Mouse (Mus musculus) erythroblast, embryonic 14.5 days (primary cell): ENCODE measurements around the gene Ccdc85c. TPM values are rescaled to one million over a fixed set of nuclear protein-coding genes. Genes with fewer than 3 reads are reported as not detected.

ENCODE experiments used
- H3K27me3 ChIP-seq: 2 replicates; pipeline ENCODE4 v1.6.1; 2012; ENCODE audit warnings: inconsistent platforms; ENCODE audit not compliant: control insufficient read depth
- H3K36me3 ChIP-seq: 2 replicates; pipeline ENCODE4 v1.6.1; 2012; ENCODE audit warnings: mild to moderate bottlenecking, inconsistent platforms; ENCODE audit not compliant: control insufficient read depth
- H3K4me1 ChIP-seq: 2 replicates; pipeline ENCODE4 v1.6.1; 2012; ENCODE audit warnings: inconsistent platforms; ENCODE audit not compliant: control insufficient read depth
- H3K4me3 ChIP-seq: replicated peaks from 2 replicates; pipeline ENCODE3; 2012; ENCODE audit warnings: moderate library complexity, mild to moderate bottlenecking, inconsistent platforms
- H3K9me3 ChIP-seq: 2 replicates; pipeline ENCODE4 v1.6.1; 2012; ENCODE audit warnings: low read length, inconsistent platforms, mixed read lengths; ENCODE audit not compliant: control insufficient read depth
- GATA1 ChIP-seq: IDR thresholded peaks from 2 replicates; pipeline ENCODE4 v1.6.1; 2012; ENCODE audit warnings: low read length, inconsistent platforms, mixed read lengths
- TAL1 ChIP-seq: IDR thresholded peaks from 3 replicates; pipeline ENCODE4 v1.6.1; 2012; ENCODE audit warnings: low read length, inconsistent platforms, mixed read lengths
- polyA plus RNA-seq: library from polyadenylated mRNA; stranded (reverse); fragments of >175 nt; gene quantifications from 2 replicates; pipeline ENCODE4 v1.2.3, GENCODE M21; 2012

Gene Ccdc85c
- polyA plus RNA-seq, 1 experiment, result 0.23 TPM

DNA sequence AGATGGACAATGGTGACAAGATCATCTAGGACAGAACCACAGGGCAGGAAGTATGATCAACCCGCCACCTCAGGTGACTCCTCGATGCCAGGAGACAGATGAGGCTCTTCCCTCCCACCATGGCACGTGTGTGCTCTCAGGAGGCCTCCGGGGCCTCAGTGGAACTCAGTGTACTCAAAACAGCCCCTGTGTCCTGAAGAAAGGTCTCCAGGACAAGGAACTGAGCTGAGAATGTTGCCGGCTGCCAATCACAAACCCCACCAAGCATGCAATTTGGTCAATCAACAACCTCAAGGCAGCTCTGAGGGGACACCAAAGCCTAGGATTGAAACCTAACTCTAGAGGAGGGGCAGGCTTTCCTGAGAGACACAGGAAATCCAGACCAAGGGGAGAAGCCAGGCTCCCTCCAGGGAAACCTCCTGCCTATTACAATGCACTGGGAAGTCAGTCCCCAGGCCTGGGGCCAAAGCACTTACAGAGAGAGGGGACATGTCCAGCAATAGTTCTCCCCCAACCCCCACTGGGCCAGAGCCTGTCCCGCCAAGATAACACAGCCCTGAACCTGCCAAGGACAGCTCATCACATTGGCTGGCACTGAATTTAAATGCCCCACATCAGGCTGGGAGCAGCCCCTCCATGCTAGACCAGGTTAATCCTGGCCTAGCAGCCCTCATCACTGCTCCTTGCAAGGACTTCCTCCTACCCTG lies 37.8 kb downstream of the Ccdc85c start:
- Histone ChIP-seq H3K4me3 (no peak overlapping the region), H3K9me3 (no peaks in the 10 kb centered on the region), H3K4me1 (peaks cover 11% of the 10 kb centered on the region), H3K27me3 (no peaks in the 10 kb centered on the region), H3K36me3 (no peaks in the 10 kb centered on the region)
- TF ChIP-seq TAL1 (no peak), GATA1 (no peak)

DNA sequence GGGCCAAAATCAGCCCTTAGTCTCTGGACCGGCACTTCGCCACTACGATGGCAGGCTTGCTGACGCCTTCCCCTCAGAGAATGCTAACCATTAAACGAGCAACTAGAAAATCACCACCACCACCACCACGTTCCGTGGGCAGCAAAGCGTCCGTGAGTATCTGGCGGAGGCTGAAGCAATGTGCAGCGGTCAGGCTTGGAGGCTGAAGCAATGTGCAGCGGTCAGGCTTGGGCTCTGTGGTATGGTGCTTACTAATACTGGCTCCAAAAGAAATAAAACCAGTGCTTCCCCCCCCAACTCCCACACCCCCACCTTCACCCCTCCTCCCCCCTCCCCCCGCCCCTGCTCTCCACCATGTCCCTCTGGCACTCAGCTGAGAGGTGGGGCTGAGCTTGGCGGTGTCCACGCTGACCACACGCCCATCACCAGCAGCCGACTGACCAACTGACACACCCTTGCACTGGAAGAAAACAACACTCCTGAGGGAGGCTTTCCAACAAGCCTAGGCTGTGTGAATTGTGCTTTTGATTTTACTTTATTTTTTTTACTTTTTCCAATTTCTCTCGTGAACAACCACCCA lies 39.2 kb downstream of the Ccdc85c start:
- TF ChIP-seq TAL1, result no peak
- TF ChIP-seq GATA1, result no peak
- no peaks in the 10 kb centered on the region for H3K27me3 ChIP-seq
- H3K36me3 ChIP-seq, result no peaks in the 10 kb centered on the region
- no peak overlapping the region for H3K4me3 ChIP-seq
- H3K9me3 ChIP-seq, result no peaks in the 10 kb centered on the region
- H3K4me1 ChIP-seq, result peaks cover 5% of the 10 kb centered on the region

DNA sequence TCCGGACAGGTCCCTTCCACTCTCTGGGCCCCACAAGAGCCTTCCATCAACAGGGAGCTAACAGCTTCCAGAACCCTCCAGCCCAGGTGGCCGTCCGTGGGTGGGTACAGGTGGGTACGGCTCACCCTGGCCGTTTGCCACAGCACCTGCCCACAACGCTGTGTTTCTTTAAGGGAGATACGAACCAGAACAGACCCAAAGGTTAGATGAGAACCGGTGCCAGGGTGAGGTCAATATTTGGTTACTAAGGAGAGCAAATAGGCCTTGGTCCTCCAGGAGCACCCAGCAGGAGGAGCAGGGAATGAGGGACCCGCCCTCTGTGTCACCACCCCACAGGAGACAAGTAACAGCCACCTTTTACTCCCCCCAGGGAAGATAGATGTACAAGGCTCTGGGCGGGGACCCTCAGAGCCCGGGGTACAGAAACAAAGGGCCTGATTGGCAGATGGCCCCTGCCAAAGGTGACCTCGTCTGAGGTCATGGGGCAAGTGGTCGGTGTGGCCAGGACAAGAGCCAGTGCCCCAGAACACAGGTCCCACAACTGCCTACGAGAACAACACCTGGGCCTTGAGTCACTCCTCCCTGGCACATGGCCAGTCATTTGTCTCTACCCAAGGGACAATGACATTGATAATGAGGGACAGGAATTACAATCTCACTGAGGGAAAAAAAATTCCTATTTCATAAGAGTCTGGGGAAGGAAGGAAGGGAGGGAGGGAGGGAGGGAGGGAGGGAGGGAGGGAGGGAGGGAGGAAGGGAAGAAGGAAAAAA lies 40.2 kb downstream of the Ccdc85c start:
- no peaks in the 10 kb centered on the region for H3K27me3 ChIP-seq
- peaks cover 4% of the 10 kb centered on the region for H3K4me1 ChIP-seq
- H3K4me3 ChIP-seq, result no peak overlapping the region
- no peaks in the 10 kb centered on the region for H3K36me3 ChIP-seq
- TF ChIP-seq GATA1 (no peak), TAL1 (no peak)
- H3K9me3 ChIP-seq, result no peaks in the 10 kb centered on the region

DNA sequence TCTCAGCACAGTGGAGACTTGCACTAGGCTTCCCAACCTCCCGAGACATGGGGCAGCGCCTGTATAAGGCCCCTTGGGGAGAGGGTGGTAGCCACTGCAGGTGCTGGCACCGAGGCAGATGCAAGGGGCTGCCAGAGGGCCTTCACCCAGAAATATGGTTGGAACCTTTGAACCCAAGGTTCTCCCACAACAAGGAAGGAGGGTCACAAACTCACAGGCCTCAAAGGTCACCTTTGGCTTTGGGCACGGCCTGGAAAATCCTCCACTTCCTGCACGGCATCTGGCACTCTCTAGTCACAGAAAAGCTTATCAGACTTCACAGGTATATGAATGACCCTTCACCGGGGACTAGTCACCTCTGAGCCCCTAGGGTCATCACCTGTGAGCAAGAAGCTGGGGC lies 41.5 kb downstream of the Ccdc85c start:
- no peaks in the 10 kb centered on the region for H3K27me3 ChIP-seq
- H3K36me3 ChIP-seq, result no peaks in the 10 kb centered on the region
- peaks cover 4% of the 10 kb centered on the region for H3K4me1 ChIP-seq
- TF ChIP-seq GATA1 (no peak), TAL1 (no peak)
- no peaks in the 10 kb centered on the region for H3K9me3 ChIP-seq
- H3K4me3 ChIP-seq, result no peak overlapping the region

DNA sequence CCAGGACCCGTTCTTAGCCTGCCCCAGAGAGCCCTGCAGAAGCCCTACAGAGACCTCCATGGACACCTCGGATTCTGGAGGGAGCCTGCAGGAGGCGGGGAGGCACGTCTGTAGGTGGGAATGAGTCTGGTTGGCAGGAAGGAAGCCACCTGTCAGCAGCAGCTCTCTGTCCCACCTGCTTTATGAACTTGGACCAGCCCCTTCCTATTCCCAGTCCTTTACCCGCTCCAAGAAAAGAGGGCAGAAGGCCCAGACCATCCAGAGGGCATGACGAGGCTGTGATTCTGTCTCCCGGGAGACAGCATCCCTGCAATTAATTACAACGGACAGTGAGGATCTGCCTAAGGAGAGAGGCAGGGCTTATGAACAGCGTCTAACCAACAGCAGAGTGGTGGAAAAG lies 43.3 kb downstream of the Ccdc85c start:
- no peaks in the 10 kb centered on the region for H3K9me3 ChIP-seq
- TF ChIP-seq TAL1 (no peak), GATA1 (no peak)
- H3K4me3 ChIP-seq, result no peak overlapping the region
- H3K4me1 ChIP-seq, result peaks cover 4% of the 10 kb centered on the region
- H3K36me3 ChIP-seq, result no peaks in the 10 kb centered on the region
- H3K27me3 ChIP-seq, result no peaks in the 10 kb centered on the region

DNA sequence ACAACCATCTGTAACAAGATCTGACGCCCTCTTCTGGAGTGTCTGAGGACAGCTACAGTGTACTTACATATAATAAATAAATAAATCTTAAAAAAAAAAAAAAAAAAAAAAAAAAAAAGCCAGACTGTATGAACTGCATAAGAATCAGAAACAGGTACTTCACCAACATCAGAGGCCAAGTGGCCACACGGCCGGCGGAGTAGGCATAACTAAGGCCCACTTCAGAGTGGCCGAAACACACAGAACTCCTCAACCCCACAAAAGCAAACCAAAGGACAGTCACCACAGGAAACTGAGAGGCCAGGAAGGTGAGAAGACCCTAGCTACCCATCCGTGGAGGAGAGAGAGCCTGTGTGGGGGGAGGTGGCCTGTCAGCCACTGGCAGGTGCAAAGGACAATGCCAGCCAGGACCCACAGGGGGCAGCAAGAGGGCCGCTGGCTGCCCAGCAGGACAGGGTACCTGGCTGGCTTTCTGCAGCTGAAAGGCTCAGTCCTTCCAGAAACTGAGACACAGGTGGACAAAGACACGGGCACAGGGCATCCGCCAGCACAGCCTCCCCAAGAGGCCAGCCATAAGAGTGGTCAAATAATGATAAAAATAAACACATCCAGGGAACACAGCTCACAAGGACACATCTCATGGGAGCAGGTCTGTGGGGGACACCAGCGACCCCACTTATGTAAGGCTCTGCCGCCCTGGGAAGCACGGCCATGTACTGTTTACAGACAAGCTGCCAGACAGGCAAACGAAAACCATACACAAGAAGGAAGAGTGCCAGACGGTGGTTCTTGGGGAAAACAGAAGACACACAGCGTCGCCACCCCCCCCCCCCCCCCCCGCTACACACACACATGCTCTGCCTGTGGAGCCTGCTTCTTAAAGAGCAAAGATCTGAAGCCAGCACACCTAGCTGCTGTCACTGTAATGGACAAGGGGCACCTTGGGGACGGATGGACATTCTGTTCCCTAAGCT lies 44.1 kb downstream of the Ccdc85c start:
- H3K4me1 ChIP-seq, result no peaks in the 10 kb centered on the region
- no peaks in the 10 kb centered on the region for H3K36me3 ChIP-seq
- H3K27me3 ChIP-seq, result no peaks in the 10 kb centered on the region
- H3K9me3 ChIP-seq, result no peaks in the 10 kb centered on the region
- H3K4me3 ChIP-seq, result no peak overlapping the region
- TF ChIP-seq GATA1, result no peak
- no peak for TF ChIP-seq TAL1

DNA sequence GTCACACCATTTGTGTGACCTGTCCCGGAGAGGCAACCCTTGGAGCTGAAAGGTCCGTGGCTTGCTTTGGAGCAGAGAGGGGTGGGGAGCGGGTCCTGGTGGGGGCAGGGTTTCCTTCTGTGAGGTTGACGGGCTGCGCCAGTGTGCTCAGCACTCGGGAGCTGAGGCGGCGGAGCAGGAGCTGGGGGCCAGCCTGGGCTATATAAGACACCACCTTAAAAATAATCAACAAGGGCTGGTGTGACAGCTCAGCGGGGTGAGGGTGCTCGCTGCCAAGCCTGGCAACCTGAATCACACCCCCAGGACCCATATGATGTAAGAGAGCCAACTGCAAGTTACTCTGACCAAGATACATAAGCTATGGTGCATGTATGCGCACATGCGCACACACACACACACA lies 45.1 kb downstream of the Ccdc85c start:
- H3K27me3 ChIP-seq, result no peaks in the 10 kb centered on the region
- no peaks in the 10 kb centered on the region for H3K36me3 ChIP-seq
- no peak overlapping the region for H3K4me3 ChIP-seq
- H3K4me1 ChIP-seq, result no peaks in the 10 kb centered on the region
- no peaks in the 10 kb centered on the region for H3K9me3 ChIP-seq
- TF ChIP-seq TAL1, result no peak
- no peak for TF ChIP-seq GATA1

DNA sequence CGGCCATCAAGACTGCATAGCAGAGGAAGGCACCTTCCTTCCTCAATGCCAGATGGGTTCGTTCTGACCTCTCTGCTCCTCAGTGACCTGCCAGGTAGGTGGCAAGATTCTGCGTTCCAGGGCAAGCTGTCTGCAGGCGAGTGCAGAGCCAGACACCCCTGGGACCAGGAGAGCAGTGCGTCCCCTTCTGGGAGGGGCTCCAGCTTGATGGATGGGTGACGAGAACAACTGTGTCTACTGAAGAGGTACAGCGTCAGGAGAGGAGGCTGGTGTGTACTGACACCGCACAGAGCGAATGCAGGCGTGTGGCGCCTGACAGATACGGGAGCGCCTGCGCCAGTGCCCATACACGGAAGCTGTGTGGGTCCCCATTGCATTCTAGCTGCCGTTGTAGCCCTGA lies 47.7 kb downstream of the Ccdc85c start:
- Histone ChIP-seq H3K9me3 (no peaks in the 10 kb centered on the region), H3K27me3 (no peaks in the 10 kb centered on the region), H3K4me1 (no peaks in the 10 kb centered on the region), H3K4me3 (no peak overlapping the region), H3K36me3 (no peaks in the 10 kb centered on the region)
- TF ChIP-seq TAL1 (no peak), GATA1 (no peak)

DNA sequence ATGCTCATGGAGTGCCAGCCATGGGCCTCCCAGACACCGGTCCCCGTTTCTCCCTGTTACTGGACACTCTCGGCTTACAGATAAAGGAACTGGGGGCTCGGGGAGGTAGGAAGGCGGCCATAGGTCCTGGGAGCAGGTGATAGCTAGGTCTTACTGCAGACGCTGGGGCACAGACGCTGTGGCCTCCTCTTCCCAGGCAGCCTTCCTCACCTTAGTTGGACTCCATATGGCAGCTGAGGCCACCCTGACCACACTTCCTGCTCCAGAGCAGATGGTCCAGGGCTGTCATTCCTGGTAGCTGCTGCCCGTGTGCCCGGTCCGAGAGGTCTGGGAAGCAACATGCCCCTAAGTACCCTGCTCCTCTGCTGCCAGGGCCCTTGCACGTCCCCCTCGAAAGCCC lies 48.3 kb downstream of the Ccdc85c start:
- no peaks in the 10 kb centered on the region for H3K9me3 ChIP-seq
- TF ChIP-seq TAL1, result no peak
- TF ChIP-seq GATA1, result no peak
- H3K4me1 ChIP-seq, result no peaks in the 10 kb centered on the region
- no peaks in the 10 kb centered on the region for H3K27me3 ChIP-seq
- no peak overlapping the region for H3K4me3 ChIP-seq
- no peaks in the 10 kb centered on the region for H3K36me3 ChIP-seq
